ENCODE assay signal across 14 mouse cellular contexts in genomic region chr15:37101419-37101818, GRCm38 (mm10).
DNase-seq lines count a peak whose midpoint lies in the region; ATAC-seq and TF ChIP-seq lines count a peak whose summit lies in the region.
"Had no signal": no experiment of that assay in that cellular context is flagged by ENCODE, and none has a peak within 500 bp of the region (broad histone marks: within the 10 kb centered on the region; RNA-seq: fewer than 3 reads in every experiment).

No protein-coding gene starts in this region.

- TF ChIP-seq CTCF in embryonic fibroblast, embryonic 13.5 days (IDR thresholded peaks at IDR 0.05; ENCODE audit: borderline replicate concordance, insufficient read depth, low read length): peak; percentile 30; the same call in 1 of the 2 replicates

- H3K27me3 ChIP-seq in liver, embryonic 12.5 days (replicated peaks): no peaks in the 10 kb centered on the region
- H3K27me3 ChIP-seq: lung, embryonic 15.5 days; midbrain, embryonic 12.5 days had no signal

- DNase-seq in cerebellum, adult 9-11 months: peak; percentile 8
- no peak for DNase-seq in cerebellum, adult 11 months
- peak; percentile 8 for DNase-seq in liver
- peak; percentile 5 for DNase-seq in CD4-positive helper T cell, adult 2 months (ENCODE audit: low read depth, low spot score)
- DNase-seq in natural killer cell, adult 2 months (ENCODE audit: low spot score in 2 of 2): no peak
- no peak for DNase-seq in thymus, postnatal 14 days
- DNase-seq: B cell, adult 2 months; cerebellum, adult 11-12 months; heart, postnatal 4 days; thymus, postnatal 36 days had no signal

- H3K9ac ChIP-seq in liver, embryonic 12.5 days: no peak overlapping the region
- H3K9ac ChIP-seq: lung, embryonic 15.5 days; midbrain, embryonic 12.5 days had no signal

- peaks cover 25% of the 10 kb centered on the region for H3K4me1 ChIP-seq in liver, embryonic 12.5 days
- no peaks in the 10 kb centered on the region for H3K4me1 ChIP-seq in embryonic fibroblast, embryonic 13.5 days (ENCODE audit: control insufficient read depth, insufficient read depth, low read length)

- H3K9me3 ChIP-seq in liver, embryonic 12.5 days (replicated peaks): no peaks in the 10 kb centered on the region
- H3K9me3 ChIP-seq: lung, embryonic 15.5 days; midbrain, embryonic 12.5 days had no signal

- no peaks in the 10 kb centered on the region for H3K36me3 ChIP-seq in liver, embryonic 12.5 days
- H3K36me3 ChIP-seq: lung, embryonic 15.5 days; midbrain, embryonic 12.5 days had no signal

- H3K4me3 ChIP-seq in liver, embryonic 12.5 days: no peak overlapping the region
- H3K4me3 ChIP-seq in embryonic fibroblast, embryonic 13.5 days (ENCODE audit: insufficient read depth, low read length): no peak overlapping the region
- H3K4me3 ChIP-seq: lung, embryonic 15.5 days; midbrain, embryonic 12.5 days had no signal

- TF ChIP-seq POLR2A in embryonic fibroblast, embryonic 13.5 days (IDR thresholded peaks at IDR 0.05; ENCODE audit: low read depth, low read length): no peak

- H3K27ac ChIP-seq in liver, embryonic 12.5 days: no peak overlapping the region
- H3K27ac ChIP-seq in embryonic fibroblast, embryonic 13.5 days (ENCODE audit: insufficient read depth, low read length): no peak overlapping the region
- H3K27ac ChIP-seq: lung, embryonic 15.5 days; midbrain, embryonic 12.5 days had no signal

- 59% methylated on average over 1 of the region's 1 CpGs for WGBS in liver, embryonic 12.5 days (ENCODE audit: insufficient replicate concordance)

- no peak for ATAC-seq in liver, embryonic 12.5 days

- H3K4me2 ChIP-seq in liver, embryonic 12.5 days: no peak overlapping the region
- H3K4me2 ChIP-seq: lung, embryonic 15.5 days; midbrain, embryonic 12.5 days had no signal

Comparison
In these comparisons a context has a peak if more than half of its experiments do, and no peak if none do; other contexts are left out.
1. DNase-seq: peak in cerebellum, adult 9-11 months (single experiment), liver (single experiment) and CD4-positive helper T cell, adult 2 months (single experiment); none in cerebellum, adult 11 months (single experiment), natural killer cell, adult 2 months (0 of 2) and thymus, postnatal 14 days (single experiment).